Mouse (Mus musculus) MEL (cell line): ENCODE measurements around the gene Pcgf1.
A peak's percentile ranks its signal among the peaks of the same experiment; 100 is the strongest.

ENCODE experiments used
- CTCF ChIP-seq, 3 experiments: IDR thresholded peaks in 2 of 3; conservative IDR thresholded peaks in 1 of 3; 2 replicates each; pipeline ENCODE4 v1.5.1; 2011 to 2012; ENCODE audit warnings: low read length in 3 of 3, low read depth in 2 of 3, mild to moderate bottlenecking in 2 of 3, improper control_type of control experiment in 1 of 3, inconsistent platforms in 1 of 3, mixed read lengths in 1 of 3, moderate library complexity in 1 of 3; ENCODE audit not compliant: control insufficient read depth in 1 of 3, insufficient read depth in 1 of 3, poor library complexity in 1 of 3, severe bottlenecking in 1 of 3
- EP300 ChIP-seq, 2 experiments: IDR thresholded peaks; 2 replicates each; pipeline ENCODE4 v1.6.1; 2011; ENCODE audit warnings: improper control_type of control experiment in 2 of 2, low read length in 2 of 2, low read depth in 1 of 2, mild to moderate bottlenecking in 1 of 2
- GABPA ChIP-seq: IDR thresholded peaks from 2 replicates; pipeline ENCODE4 v1.6.1; 2012; ENCODE audit warnings: low read depth, mild to moderate bottlenecking, inconsistent platforms, low read length, improper control_type of control experiment, moderate library complexity
- KAT2A ChIP-seq: conservative IDR thresholded peaks from 2 replicates; pipeline ENCODE4 v1.6.1; 2012; ENCODE audit warnings: low read depth, low read length, improper control_type of control experiment, inconsistent platforms
- MAFK ChIP-seq: IDR thresholded peaks from 2 replicates; pipeline ENCODE4 v1.6.1; 2011; ENCODE audit warnings: low read depth, mild to moderate bottlenecking, low read length, improper control_type of control experiment, borderline replicate concordance
- NRF1 ChIP-seq: IDR thresholded peaks from 2 replicates; pipeline ENCODE4 v1.6.1; 2014; ENCODE audit warnings: low read depth, mild to moderate bottlenecking, inconsistent platforms, low read length, improper control_type of control experiment, moderate library complexity; ENCODE audit not compliant: poor library complexity, insufficient read depth, severe bottlenecking
- POLR2A ChIP-seq, 2 experiments: IDR thresholded peaks; 2 replicates each; pipeline ENCODE4 v1.6.1; 2011 to 2012; ENCODE audit warnings: low read length in 2 of 2, mild to moderate bottlenecking in 2 of 2, control low read depth in 1 of 2, improper control_type of control experiment in 1 of 2, low read depth in 1 of 2, moderate library complexity in 1 of 2; ENCODE audit not compliant: control insufficient read depth in 1 of 2, insufficient read depth in 1 of 2, poor library complexity in 1 of 2
- TCF12 ChIP-seq: IDR thresholded peaks from 2 replicates; pipeline ENCODE4 v1.6.1; 2014; ENCODE audit warnings: low read depth, mild to moderate bottlenecking, inconsistent platforms, low read length, improper control_type of control experiment, moderate library complexity
- UBTF ChIP-seq: IDR thresholded peaks from 2 replicates; pipeline ENCODE4 v1.6.1; 2012; ENCODE audit warnings: low read depth, mild to moderate bottlenecking, inconsistent platforms, low read length, improper control_type of control experiment, moderate library complexity, borderline replicate concordance; ENCODE audit not compliant: insufficient read depth

DNA sequence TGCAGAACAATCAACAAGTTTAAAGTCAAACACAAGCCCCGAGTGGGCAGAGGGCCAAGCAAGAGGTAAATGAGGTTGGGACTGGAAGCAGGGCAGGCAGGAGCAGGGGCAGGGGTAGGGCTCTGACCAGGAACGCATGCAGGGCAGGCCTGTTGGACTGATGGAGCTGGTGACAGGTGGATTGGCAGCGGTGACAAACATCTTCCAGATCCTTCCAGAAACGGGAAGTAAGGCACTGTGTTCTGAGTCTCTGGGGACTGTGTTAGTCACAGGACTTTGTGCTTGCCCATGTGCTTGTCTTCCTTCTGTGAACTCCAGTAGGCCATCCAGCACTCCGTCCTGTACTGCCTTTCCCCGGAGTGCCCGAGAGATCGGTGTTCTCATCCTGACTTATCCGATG lies 32.9 kb upstream of the Pcgf1 start:
- TF ChIP-seq TCF12 (no peak), EP300 (IDR thresholded peaks at IDR 0.05; ENCODE audit: low read depth in 1 of 2, low read length in 2 of 2) (no peak), POLR2A (IDR thresholded peaks at IDR 0.05; ENCODE audit: control insufficient read depth in 1 of 2, insufficient read depth in 1 of 2, low read depth in 1 of 2, low read length in 2 of 2, poor library complexity in 1 of 2) (no peak), CTCF (IDR thresholded peaks at IDR 0.05 in 2 of 3, conservative IDR thresholded peaks at IDR 0.05 in 1 of 3; ENCODE audit: control insufficient read depth in 1 of 3, insufficient read depth in 1 of 3, low read depth in 2 of 3, low read length in 3 of 3, poor library complexity in 1 of 3, severe bottlenecking in 1 of 3) (no peak), NRF1 (no peak), UBTF (peak; percentile 83; the same call in 1 of the 2 replicates), MAFK (no peak), KAT2A (no peak), GABPA (no peak)
